Mouse (Mus musculus) CH12.LX (cell line): Measurements from ENCODE around the gene Dbh. TPM values are rescaled to one million over a fixed set of nuclear protein-coding genes. Genes with fewer than 3 reads are reported as not detected.

Experiments used
- DNase-seq: peaks from one replicate; pipeline ENCODE4 v3.0.0-alpha.2; 2013; ENCODE audit errors: extremely low read depth
- H3K27ac ChIP-seq: 2 replicates; pipeline ENCODE4 v1.5.1; 2012; ENCODE audit warnings: low read depth, mild to moderate bottlenecking, control low read depth, moderate library complexity; ENCODE audit not compliant: insufficient read depth
- H3K27me3 ChIP-seq: replicated peaks from 2 replicates; pipeline ENCODE3; 2012; ENCODE audit warnings: inconsistent platforms
- H3K36me3 ChIP-seq, 2 experiments: replicated peaks in 1 of 2; 2 replicates each; pipeline versions ENCODE3 to v1.6.1; 2012; ENCODE audit warnings: inconsistent platforms in 1 of 2, low read length in 1 of 2, mild to moderate bottlenecking in 1 of 2, mixed read lengths in 1 of 2, moderate library complexity in 1 of 2; ENCODE audit not compliant: control insufficient read depth in 1 of 2, insufficient read depth in 1 of 2
- H3K4me1 ChIP-seq, 2 experiments: 2 replicates each; pipeline ENCODE4 v1.6.1; 2012; ENCODE audit warnings: inconsistent platforms in 1 of 2, moderate library complexity in 1 of 2; ENCODE audit not compliant: insufficient read depth in 2 of 2, control insufficient read depth in 1 of 2
- H3K4me2 ChIP-seq: 2 replicates; pipeline ENCODE4 v1.6.1; 2012; ENCODE audit warnings: low read depth, mild to moderate bottlenecking, control low read depth; ENCODE audit not compliant: poor library complexity, insufficient read depth, severe bottlenecking
- H3K4me3 ChIP-seq, 3 experiments: fragments of 150-350 bp in 1 of 3; sonication (generic) in 1 of 3; replicated peaks in 1 of 3; 2 replicates each; pipeline versions ENCODE3 to v1.5.1; 2011 to 2012; ENCODE audit warnings: low read depth in 2 of 3, low read length in 2 of 3, mild to moderate bottlenecking in 2 of 3, moderate library complexity in 2 of 3, control low read depth in 1 of 3, improper control_type of control experiment in 1 of 3, inconsistent platforms in 1 of 3, mixed read lengths in 1 of 3; ENCODE audit not compliant: poor library complexity in 1 of 3
- H3K79me2 ChIP-seq: replicated peaks from 2 replicates; pipeline ENCODE4 v1.6.1; 2012; ENCODE audit warnings: mild to moderate bottlenecking, moderate library complexity; ENCODE audit not compliant: control insufficient read depth, poor library complexity, insufficient read depth, severe bottlenecking; ENCODE audit errors: extremely low read depth
- H3K9ac ChIP-seq: 2 replicates; pipeline ENCODE4 v1.6.1; 2012; ENCODE audit warnings: low read depth, mild to moderate bottlenecking, control low read depth, moderate library complexity; ENCODE audit not compliant: insufficient read depth
- H3K9me3 ChIP-seq: replicated peaks from 2 replicates; pipeline ENCODE3; 2012; ENCODE audit warnings: low read length, inconsistent platforms, mixed read lengths
- EP300 ChIP-seq: IDR thresholded peaks from 2 replicates; pipeline ENCODE4 v1.6.1; 2011; ENCODE audit warnings: low read length, improper control_type of control experiment
- ETS1 ChIP-seq: conservative IDR thresholded peaks from 2 replicates; pipeline ENCODE4 v1.6.1; 2012; ENCODE audit warnings: low read depth, mild to moderate bottlenecking, inconsistent platforms, low read length, improper control_type of control experiment, moderate library complexity
- GABPA ChIP-seq: IDR thresholded peaks from 2 replicates; pipeline ENCODE4 v1.6.1; 2012; ENCODE audit warnings: low read depth, low read length, improper control_type of control experiment, inconsistent platforms; ENCODE audit not compliant: insufficient replicate concordance
- IRF4 ChIP-seq: IDR thresholded peaks from 2 replicates; pipeline ENCODE4 v1.6.1; 2014; ENCODE audit warnings: low read depth, mild to moderate bottlenecking, inconsistent platforms, low read length, improper control_type of control experiment
- JUND ChIP-seq: conservative IDR thresholded peaks from 2 replicates; pipeline ENCODE4 v1.6.1; 2011; ENCODE audit warnings: low read depth, low read length, improper control_type of control experiment
- KAT2A ChIP-seq: IDR thresholded peaks from 2 replicates; pipeline ENCODE4 v1.6.1; 2012; ENCODE audit warnings: low read length, improper control_type of control experiment, inconsistent platforms; ENCODE audit not compliant: insufficient replicate concordance
- MAX ChIP-seq: IDR thresholded peaks from 2 replicates; pipeline ENCODE4 v1.6.1; 2011; ENCODE audit warnings: low read length, improper control_type of control experiment
- PAX5 ChIP-seq: IDR thresholded peaks from 2 replicates; pipeline ENCODE4 v1.6.1; 2012; ENCODE audit warnings: low read length, inconsistent platforms, mixed read lengths
- POLR2A ChIP-seq: IDR thresholded peaks from 2 replicates; pipeline ENCODE4 v1.6.1; 2011; ENCODE audit warnings: low read depth, mild to moderate bottlenecking, improper control_type of control experiment, low read length
- RCOR1 ChIP-seq: conservative IDR thresholded peaks from 2 replicates; pipeline ENCODE4 v1.6.1; 2012; ENCODE audit warnings: low read depth, mild to moderate bottlenecking, inconsistent platforms, low read length, improper control_type of control experiment
- SIN3A ChIP-seq: IDR thresholded peaks from 2 replicates; pipeline ENCODE4 v1.6.1; 2012; ENCODE audit warnings: low read length, improper control_type of control experiment, inconsistent platforms
- TBP ChIP-seq: conservative IDR thresholded peaks from 2 replicates; pipeline ENCODE4 v1.6.1; 2011; ENCODE audit warnings: low read depth, low read length, improper control_type of control experiment
- TCF12 ChIP-seq: IDR thresholded peaks from 2 replicates; pipeline ENCODE4 v1.6.1; 2014; ENCODE audit warnings: low read depth, mild to moderate bottlenecking, inconsistent platforms, low read length, improper control_type of control experiment
- ZKSCAN1 ChIP-seq: IDR thresholded peaks from 2 replicates; pipeline ENCODE4 v1.6.1; 2012; ENCODE audit warnings: low read depth, inconsistent platforms, low read length, improper control_type of control experiment, borderline replicate concordance
- dilution Hi-C: fragments of 300-500 bp; cut with MboI; formaldehyde crosslinking; loops from 2 replicates; pipeline ENCODE4 v1.14.3; 2020; ENCODE audit warnings: low sequenced_read_pairs; ENCODE audit not compliant: extremely low pct_unique_long_range_greater_than_20kb, extremely low pct_ligation_motif_present
- in situ Hi-C: fragments of 300-500 bp; cut with MboI; formaldehyde crosslinking; loops from 3 replicates; pipeline ENCODE4 v1.14.3; 2019; ENCODE audit warnings: low sequenced_read_pairs, low pct_ligation_motif_present, low pct_unique_long_range_greater_than_20kb, mixed read lengths
- polyA plus RNA-seq: library from polyadenylated mRNA; unstranded; fragments of >175 nt; gene quantifications from 2 replicates; pipeline ENCODE4 v1.2.1, GENCODE M21; 2012; ENCODE audit warnings: low read depth; ENCODE audit not compliant: insufficient read length
- total RNA-seq, 2 experiments: library from RNA; depleted of rRNA; stranded (reverse); fragments of 300-350 nt in 1 of 2; fragments of >200 nt in 1 of 2; gene quantifications; 2 replicates each; pipeline ENCODE4 v1.2.3; 2012 to 2014

Dbh gene
- total and polyA plus RNA-seq, 3 experiments: not detected

- dilution Hi-C loops: no loop called here
- DNase-seq: no peak
- Histone ChIP-seq H3K27ac (no peak overlapping the region), H3K9ac (no peak overlapping the region), H3K36me3 (no peaks in the 10 kb centered on the region), H3K9me3 (peaks cover 1% of the 10 kb centered on the region), H3K4me2 (no peak overlapping the region), H3K27me3 (peaks cover 29% of the 10 kb centered on the region), H3K4me3 (no peak overlapping the region), H3K4me1 (peaks cover 5 to 40% of the 10 kb centered on the region in 2 experiments; a peak in 3 of 4 replicates), H3K79me2 (no peaks in the 10 kb centered on the region)
- TF ChIP-seq GABPA: no peak
- in situ Hi-C loops: loop anchor here (5.0 kb wide), 1 partner anchor 32 kb away; no protein-coding TSS in a partner anchor
Observed at GRCm38 (mm10) chr2:27119766-27120165, 45.3 kb upstream of the Dbh start.

- Histone ChIP-seq H3K79me2 (no peaks in the 10 kb centered on the region), H3K4me2 (no peak overlapping the region), H3K27me3 (peaks cover 27% of the 10 kb centered on the region), H3K27ac (no peak overlapping the region), H3K4me1 (peaks cover 5 to 40% of the 10 kb centered on the region in 2 experiments; a peak in 3 of 4 replicates), H3K36me3 (no peaks in the 10 kb centered on the region), H3K9me3 (peaks cover 5% of the 10 kb centered on the region), H3K9ac (no peak overlapping the region), H3K4me3 (no peak overlapping the region)
- dilution Hi-C loops (no loop called here), in situ Hi-C loops (loop anchor here (5.0 kb wide), 1 partner anchor 33 kb away; no protein-coding TSS in a partner anchor)
- no peak for DNase-seq
- no peak for TF ChIP-seq ETS1
- TF ChIP-seq RCOR1: no peak
- no peak for TF ChIP-seq JUND
- no peak for TF ChIP-seq TCF12
- no peak for TF ChIP-seq POLR2A
- no peak for TF ChIP-seq ZKSCAN1
- TF ChIP-seq EP300: no peak
- TF ChIP-seq IRF4: no peak
- no peak for TF ChIP-seq KAT2A
- no peak for TF ChIP-seq TBP
- no peak for TF ChIP-seq SIN3A
- no peak for TF ChIP-seq MAX
- no peak for TF ChIP-seq PAX5
Observed at GRCm38 (mm10) chr2:27120241-27120641, 44.8 kb upstream of the Dbh start.
